ENCODE assay signal across 9 mouse cellular contexts in the genomic region with DNA sequence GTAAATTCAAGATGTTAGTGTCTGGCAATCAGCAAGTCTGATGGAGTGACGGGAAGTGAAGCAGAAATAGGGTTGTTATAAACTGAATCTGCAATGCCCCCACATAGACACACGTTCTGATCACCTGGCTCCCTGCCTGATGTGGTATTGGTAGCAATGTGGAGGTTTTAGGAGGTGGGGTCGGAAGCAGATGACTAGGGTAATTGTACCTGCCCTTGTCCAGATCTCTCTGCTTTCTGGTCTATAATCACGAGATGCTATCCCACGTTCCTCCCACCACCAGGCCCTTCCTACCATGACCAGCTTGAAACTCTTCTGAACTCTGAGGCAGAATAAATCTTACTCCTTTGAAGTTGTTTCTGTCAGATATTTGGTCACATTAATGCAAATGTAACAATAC. TPM values are rescaled to one million over a fixed set of nuclear protein-coding genes. Genes with fewer than 3 reads are reported as not detected.
DNase-seq lines count a peak whose midpoint lies in the region; ATAC-seq lines count a peak whose summit lies in the region.
"Had no signal": no experiment of that assay in that cellular context is flagged by ENCODE, and none has a peak within 500 bp of the region (broad histone marks: within the 10 kb centered on the region; RNA-seq: fewer than 3 reads in every experiment).

No protein-coding gene starts in this region.

- H3K27me3 ChIP-seq in heart, embryonic 10.5 days (ENCODE audit: insufficient read depth, poor library complexity, severe bottlenecking), result no peaks in the 10 kb centered on the region
- no peaks in the 10 kb centered on the region for H3K27me3 ChIP-seq in liver, embryonic 11.5 days (replicated peaks; ENCODE audit: control insufficient read depth, insufficient read depth, low read length)
- H3K27me3 ChIP-seq in liver, embryonic 12.5 days (replicated peaks), result no peaks in the 10 kb centered on the region
- H3K27me3 ChIP-seq in embryonic facial prominence, embryonic 14.5 days (replicated peaks; ENCODE audit: control insufficient read depth, insufficient read depth, low read length), result no peaks in the 10 kb centered on the region

- no peak overlapping the region for H3K4me3 ChIP-seq in heart, embryonic 10.5 days
- H3K4me3 ChIP-seq in liver, embryonic 11.5 days (ENCODE audit: low read depth, low read length), result no peak overlapping the region
- H3K4me3 ChIP-seq in liver, embryonic 12.5 days, result no peak overlapping the region
- H3K4me3 ChIP-seq in embryonic facial prominence, embryonic 14.5 days (ENCODE audit: low read depth, low read length), result no peak overlapping the region
- H3K4me3 ChIP-seq: left cerebral cortex, adult 2 months had no signal

- ATAC-seq in liver, embryonic 11.5 days (replicated peaks; ENCODE audit: low FRiP score), result 0 out of 2 replicates have a peak, but pooled peaks have one; percentile 18
- no peak for ATAC-seq in liver, embryonic 12.5 days
- ATAC-seq in embryonic facial prominence, embryonic 14.5 days (ENCODE audit: low read depth), result no peak
- 0 out of 2 replicates have a peak, but pooled peaks have one; percentile 5 for ATAC-seq in neutrophil, adult 5-6 weeks (ENCODE audit: extremely low read depth, insufficient number of reproducible peaks, low FRiP score, poor library complexity, severe bottlenecking)

- H3K4me2 ChIP-seq in liver, embryonic 11.5 days, result no peak overlapping the region
- H3K4me2 ChIP-seq in liver, embryonic 12.5 days, result no peak overlapping the region
- no peak overlapping the region for H3K4me2 ChIP-seq in embryonic facial prominence, embryonic 14.5 days (ENCODE audit: low read depth, low read length)

- peaks cover 12% of the 10 kb centered on the region for H3K4me1 ChIP-seq in heart, embryonic 10.5 days
- peaks cover 9% of the 10 kb centered on the region; the same call in 1 of the 2 replicates for H3K4me1 ChIP-seq in liver, embryonic 11.5 days (replicated peaks; ENCODE audit: control insufficient read depth, insufficient read depth, low read length)
- H3K4me1 ChIP-seq in liver, embryonic 12.5 days, result peaks cover 13% of the 10 kb centered on the region
- peaks cover 17% of the 10 kb centered on the region for H3K4me1 ChIP-seq in embryonic facial prominence, embryonic 14.5 days (ENCODE audit: control insufficient read depth, insufficient read depth, low read length)

- 86% methylated on average over 5 of the region's 5 CpGs for WGBS in heart, embryonic 10.5 days
- WGBS in liver, embryonic 11.5 days, result 81% methylated on average over 5 of the region's 5 CpGs
- 69% methylated on average over 5 of the region's 5 CpGs for WGBS in liver, embryonic 12.5 days (ENCODE audit: insufficient replicate concordance)
- 58% methylated on average over 5 of the region's 5 CpGs for WGBS in embryonic facial prominence, embryonic 14.5 days

- no peak for DNase-seq in heart, embryonic 10.5 days (ENCODE audit: low spot score)
- no peak for DNase-seq in heart, adult 8-10 months (ENCODE audit: low spot score)
- no peak for DNase-seq in liver, embryonic 11.5 days (ENCODE audit: low spot score)
- no peak for DNase-seq in embryonic facial prominence, embryonic 14.5 days (ENCODE audit: low spot score)
- no peak for DNase-seq in adrenal gland, adult 2 months
- DNase-seq in MN1 (ENCODE audit: low spot score), result no peak

- no peaks in the 10 kb centered on the region for H3K36me3 ChIP-seq in heart, embryonic 10.5 days
- no peaks in the 10 kb centered on the region for H3K36me3 ChIP-seq in liver, embryonic 11.5 days (ENCODE audit: control insufficient read depth, insufficient read depth, low read length)
- no peaks in the 10 kb centered on the region for H3K36me3 ChIP-seq in liver, embryonic 12.5 days
- H3K36me3 ChIP-seq in embryonic facial prominence, embryonic 14.5 days (ENCODE audit: control insufficient read depth, insufficient read depth, low read length), result no peaks in the 10 kb centered on the region

- H3K9ac ChIP-seq in liver, embryonic 11.5 days (ENCODE audit: low read depth, low read length), result no peak overlapping the region
- no peak overlapping the region for H3K9ac ChIP-seq in liver, embryonic 12.5 days
- H3K9ac ChIP-seq in embryonic facial prominence, embryonic 14.5 days (ENCODE audit: low read depth, low read length), result no peak overlapping the region

- H3K27ac ChIP-seq in heart, embryonic 10.5 days, result 0 out of 2 replicates have a peak overlapping the region, but pooled peaks have one; percentile 75
- no peak overlapping the region; the same call in 1 of the 2 replicates for H3K27ac ChIP-seq in liver, embryonic 11.5 days (ENCODE audit: low read depth, low read length)
- no peak overlapping the region for H3K27ac ChIP-seq in liver, embryonic 12.5 days
- peak overlapping the region; percentile 80 for H3K27ac ChIP-seq in embryonic facial prominence, embryonic 14.5 days (replicated peaks; ENCODE audit: low read depth, low read length)
- H3K27ac ChIP-seq: left cerebral cortex, adult 2 months had no signal

- no peaks in the 10 kb centered on the region for H3K9me3 ChIP-seq in heart, embryonic 10.5 days
- H3K9me3 ChIP-seq in liver, embryonic 11.5 days (ENCODE audit: control insufficient read depth, low read length), result no peaks in the 10 kb centered on the region
- H3K9me3 ChIP-seq in liver, embryonic 12.5 days (replicated peaks), result no peaks in the 10 kb centered on the region
- H3K9me3 ChIP-seq in embryonic facial prominence, embryonic 14.5 days (ENCODE audit: control insufficient read depth, low read length), result no peaks in the 10 kb centered on the region

RNA-seq across cellular contexts. Expression of a gene that starts 45.4 kb away (rescaled TPM):
- 1.1 and 1.3 TPM in 2 replicates for polyA plus RNA-seq in heart, embryonic 10.5 days (2016; fragmentation: Nextera tagmentation; extraction: Ambion mirVana)
- under 1 TPM in 1 of 4 experiments, not detected in 3; 0.17 TPM for total RNA-seq in heart, adult 8-10 months (2022)
- polyA plus RNA-seq in liver, embryonic 11.5 days (2014; fragmentation: Nextera tagmentation; extraction: Ambion mirVana), result 1.7 and 2.0 TPM in 2 replicates
- 3.7 and 3.9 TPM in 2 replicates for polyA plus RNA-seq in liver, embryonic 12.5 days (2016; fragmentation: Nextera tagmentation; extraction: Ambion mirVana)
- polyA plus RNA-seq in embryonic facial prominence, embryonic 14.5 days (2014; fragmentation: Nextera tagmentation; extraction: Ambion mirVana), result 4.9 and 6.4 TPM in 2 replicates
- 0.25 TPM in 1 of 2 replicates, not detected in the other for total RNA-seq in neutrophil, adult 5-6 weeks (2017)
- total RNA-seq in adrenal gland, adult 2 months (2021), result 10 to 100 TPM; 17.4 to 27.9 TPM
- polyA plus RNA-seq in adrenal gland, adult 2 months (2012; rRNA removed), result 6.1 and 8.9 TPM in 2 replicates
- total RNA-seq: left cerebral cortex, adult 2 months had no signal

Comparison
In these comparisons a context has a peak if more than half of its experiments do, and no peak if none do; other contexts are left out.
1. ATAC-seq: peak in liver, embryonic 11.5 days (single experiment) and neutrophil, adult 5-6 weeks (single experiment); none in liver, embryonic 12.5 days (single experiment) and embryonic facial prominence, embryonic 14.5 days (single experiment).
2. H3K27ac ChIP-seq: peak in heart, embryonic 10.5 days (single experiment) and embryonic facial prominence, embryonic 14.5 days (single experiment); none in liver, embryonic 11.5 days (single experiment) and liver, embryonic 12.5 days (single experiment).